Mouse (Mus musculus) midbrain, postnatal 0 days (tissue): ENCODE data around the gene Ptpn12. TPM values are rescaled to one million over a fixed set of nuclear protein-coding genes. Genes with fewer than 3 reads are reported as not detected.

Experiments
- ATAC-seq: fragments of 200-750 bp; cut with Nextera tagmentation; 2 replicates; pipeline ENCODE4 v1.8.0; 2017; ENCODE audit warnings: moderate number of reproducible peaks, mild to moderate bottlenecking, moderate TSS enrichment, moderate library complexity; ENCODE audit not compliant: low FRiP score
- DNase-seq: peaks from one replicate; pipeline ENCODE4 v3.0.0-alpha.2; 2015; ENCODE audit warnings: low spot score
- H3K27ac ChIP-seq: fragments of 300-500 bp; sonication (generic); 2 replicates; pipeline ENCODE4 v1.5.1; 2014; ENCODE audit warnings: low read depth, mild to moderate bottlenecking, low read length, mixed read lengths
- H3K27me3 ChIP-seq: fragments of 300-500 bp; sonication (generic); 2 replicates; pipeline ENCODE4 v1.6.1; 2014; ENCODE audit warnings: low read length, control low read depth, mixed read lengths; ENCODE audit not compliant: insufficient read depth
- H3K36me3 ChIP-seq: fragments of 300-500 bp; sonication (generic); 2 replicates; pipeline ENCODE4 v1.6.1; 2014; ENCODE audit warnings: low read length, control low read depth, mixed read lengths; ENCODE audit not compliant: insufficient read depth
- H3K4me1 ChIP-seq: fragments of 300-500 bp; sonication (generic); 2 replicates; pipeline ENCODE4 v1.6.1; 2014; ENCODE audit warnings: mild to moderate bottlenecking, control low read depth, antibody characterized with exemption, low read length, mixed read lengths; ENCODE audit not compliant: insufficient read depth
- H3K4me2 ChIP-seq: fragments of 300-500 bp; sonication (generic); 2 replicates; pipeline ENCODE4 v1.6.1; 2014; ENCODE audit warnings: low read depth, mild to moderate bottlenecking, low read length, mixed read lengths; ENCODE audit not compliant: poor library complexity, severe bottlenecking
- H3K4me3 ChIP-seq: fragments of 300-500 bp; sonication (generic); 2 replicates; pipeline ENCODE4 v1.5.1; 2014; ENCODE audit warnings: low read depth, mild to moderate bottlenecking, low read length, moderate library complexity
- H3K9ac ChIP-seq: fragments of 300-500 bp; sonication (generic); replicated peaks from 2 replicates; pipeline ENCODE4 v1.6.1; 2014; ENCODE audit warnings: mild to moderate bottlenecking, low read length, moderate library complexity, mixed read lengths; ENCODE audit not compliant: poor library complexity, severe bottlenecking
- H3K9me3 ChIP-seq: fragments of 300-500 bp; sonication (generic); 2 replicates; pipeline ENCODE4 v1.6.1; 2016; ENCODE audit warnings: low read length, control low read depth
- CTCF ChIP-seq: IDR thresholded peaks from 2 replicates; pipeline ENCODE4 v1.5.1; 2016; ENCODE audit warnings: antibody characterized with exemption, mild to moderate bottlenecking
- WGBS: fragments of 180-500 bp; shearing (Covaris S2); extraction: QIAGEN DNeasy Blood & Tissue Kit; methylation state at CpG from one replicate; pipeline ENCODE4 v1.1.7; 2014; 5-methylcytosine and 5-hydroxymethylcytosine counted together
- polyA plus RNA-seq: library from polyadenylated mRNA; unstranded; fragments of >200 nt; fragmentation: Nextera tagmentation; extraction: Ambion mirVana; gene quantifications from 2 replicates; pipeline ENCODE4 v1.2.1, GENCODE M21; 2015
- total RNA-seq: library from RNA; depleted of rRNA; stranded (reverse); fragments of >200 nt; gene quantifications from 2 replicates; pipeline ENCODE4 v1.2.3, GENCODE M21; 2014

The Ptpn12 gene
- total and polyA plus RNA-seq, 2 experiments from 2014 or later, result 10.8 to 28.2 TPM

DNA sequence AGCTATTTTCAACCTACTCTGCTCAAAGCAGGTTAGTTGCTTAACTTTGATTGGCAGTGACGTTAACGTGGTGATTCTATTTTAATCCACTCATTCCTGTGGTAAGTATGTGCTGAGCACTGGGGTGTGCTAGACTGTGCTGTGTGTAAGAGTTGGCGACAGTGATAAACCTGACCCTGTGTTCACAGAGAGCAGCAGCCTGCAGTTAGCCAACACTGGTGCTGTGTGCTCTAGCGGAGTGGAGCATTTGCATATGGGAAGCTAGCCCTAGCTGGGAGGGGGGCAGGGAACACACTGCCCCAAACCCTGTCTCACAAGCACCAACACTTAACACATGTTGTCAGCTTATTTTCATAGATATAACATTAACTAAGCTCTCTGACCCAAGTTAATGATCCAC lies 87.8 kb downstream of the Ptpn12 start:
- Histone ChIP-seq H3K9me3 (no peaks in the 10 kb centered on the region), H3K36me3 (no peaks in the 10 kb centered on the region), H3K4me2 (no peak overlapping the region), H3K27ac (no peak overlapping the region), H3K4me3 (no peak overlapping the region), H3K27me3 (no peaks in the 10 kb centered on the region), H3K9ac (no peak overlapping the region), H3K4me1 (no peaks in the 10 kb centered on the region)
- TF ChIP-seq CTCF, result no peak
- DNase-seq (peak; percentile 15), ATAC-seq (no peak)
- 45% methylated on average over 4 of the region's 4 CpGs for WGBS

DNA sequence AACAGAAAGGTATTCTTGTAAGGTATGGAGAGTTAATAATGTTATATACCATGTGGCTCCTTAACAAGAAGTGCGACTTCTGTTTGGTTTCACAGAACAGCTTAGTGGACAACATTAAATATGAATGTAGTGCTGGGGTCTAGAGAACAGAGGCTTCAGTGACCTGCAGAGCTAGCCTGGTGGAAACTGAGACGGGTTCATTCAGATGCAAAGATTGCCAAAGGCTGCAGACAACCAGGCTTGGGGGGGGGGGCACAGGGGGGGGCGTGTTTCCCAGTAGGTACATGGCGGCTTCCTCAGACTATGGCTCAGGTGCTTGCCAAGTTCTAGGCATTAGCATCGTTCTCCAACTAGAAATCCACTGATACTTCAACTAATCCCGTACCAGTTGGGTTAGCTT lies 91.3 kb downstream of the Ptpn12 start:
- no peak for TF ChIP-seq CTCF
- no peak overlapping the region for H3K9ac ChIP-seq
- DNase-seq (no peak), ATAC-seq (no peak)
- no peak overlapping the region for H3K4me3 ChIP-seq
- no peaks in the 10 kb centered on the region for H3K27me3 ChIP-seq
- 72% methylated on average over 6 of the region's 6 CpGs for WGBS
- H3K36me3 ChIP-seq, result no peaks in the 10 kb centered on the region
- H3K27ac ChIP-seq, result no peak overlapping the region
- H3K9me3 ChIP-seq, result no peaks in the 10 kb centered on the region
- H3K4me1 ChIP-seq, result no peaks in the 10 kb centered on the region
- H3K4me2 ChIP-seq, result no peak overlapping the region

DNA sequence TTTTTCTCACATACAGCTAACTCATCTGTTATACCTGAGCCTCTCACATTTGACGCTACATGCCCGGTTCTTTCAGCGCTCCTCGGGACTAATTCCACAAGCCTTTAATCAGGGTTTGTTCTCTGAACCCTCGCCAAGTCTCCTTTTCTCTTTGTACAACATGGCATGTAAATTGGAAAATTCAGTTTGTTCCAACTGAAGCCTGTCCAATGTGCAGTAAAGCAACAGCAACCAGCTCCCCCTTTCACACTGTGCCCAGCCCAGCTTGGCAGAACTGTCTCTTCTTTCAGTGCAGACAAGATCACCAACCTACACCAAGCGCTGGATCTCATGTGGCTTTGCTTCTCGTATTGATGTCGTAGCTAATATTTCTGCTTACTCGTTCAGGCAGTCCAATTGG lies 92.4 kb downstream of the Ptpn12 start:
- ATAC-seq (0 out of 2 replicates have a peak, but pooled peaks have one; percentile 52), DNase-seq (peak; percentile 69)
- H3K4me3 ChIP-seq, result no peak overlapping the region
- no peak for TF ChIP-seq CTCF
- H3K4me2 ChIP-seq, result no peak overlapping the region
- H3K9ac ChIP-seq, result no peak overlapping the region
- no peak overlapping the region for H3K27ac ChIP-seq
- no peaks in the 10 kb centered on the region for H3K36me3 ChIP-seq
- H3K9me3 ChIP-seq, result no peaks in the 10 kb centered on the region
- no peaks in the 10 kb centered on the region for H3K27me3 ChIP-seq
- no peaks in the 10 kb centered on the region for H3K4me1 ChIP-seq
- WGBS, result 66% methylated on average over 9 of the region's 9 CpGs

DNA sequence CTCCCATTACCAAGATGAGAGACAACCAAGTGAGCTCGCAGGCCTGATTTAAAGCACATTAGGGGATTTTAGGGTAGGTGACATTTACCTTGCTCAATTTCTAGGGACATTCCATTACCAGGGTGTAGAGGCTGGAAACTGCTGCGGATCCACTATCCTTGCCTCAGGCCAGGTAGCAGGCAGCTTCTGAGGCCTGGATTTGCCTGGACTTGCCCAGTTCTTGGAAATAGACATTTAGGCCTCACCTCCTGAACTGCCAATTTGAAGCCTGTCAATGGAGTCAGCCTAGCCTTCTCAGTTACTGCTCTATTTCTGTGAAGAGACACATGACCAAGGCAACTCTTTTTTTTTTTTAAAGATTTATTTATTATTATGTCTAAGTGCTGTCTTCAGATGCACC lies 94.8 kb downstream of the Ptpn12 start:
- TF ChIP-seq CTCF, result no peak
- DNase-seq (no peak), ATAC-seq (no peak)
- no peak overlapping the region for H3K4me3 ChIP-seq
- H3K4me2 ChIP-seq, result no peak overlapping the region
- no peaks in the 10 kb centered on the region for H3K36me3 ChIP-seq
- H3K27me3 ChIP-seq, result no peaks in the 10 kb centered on the region
- H3K9ac ChIP-seq, result no peak overlapping the region
- no peak overlapping the region for H3K27ac ChIP-seq
- no peaks in the 10 kb centered on the region for H3K9me3 ChIP-seq
- H3K4me1 ChIP-seq, result no peaks in the 10 kb centered on the region
- 99% methylated on average over 2 of the region's 2 CpGs for WGBS

DNA sequence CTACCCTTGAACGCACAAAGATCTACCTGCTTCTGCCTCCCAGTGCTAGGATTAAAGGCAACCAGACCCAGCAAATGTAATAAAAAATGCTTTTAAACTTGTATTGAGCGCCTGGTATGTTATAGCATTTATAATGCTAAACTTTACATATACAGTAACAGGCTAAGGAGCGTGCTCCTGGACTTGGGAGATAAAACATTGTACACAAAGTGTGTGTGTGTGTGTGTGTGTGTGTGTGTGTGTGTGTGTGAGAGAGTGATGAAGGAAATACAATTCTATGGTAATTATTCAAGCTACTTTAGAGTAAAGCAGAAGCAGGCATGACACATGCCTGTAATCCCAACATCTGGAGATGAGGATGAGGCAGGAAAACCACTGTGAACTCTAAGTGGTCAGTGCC lies 99.4 kb downstream of the Ptpn12 start, which contains the start of gene Rsbn1l:
TSS of gene Rsbn1l (minus strand) at position 101 of the 400 bp plus-strand sequence.
- Histone ChIP-seq H3K27ac (no peak within 1 kb of the TSS), H3K4me3 (no peak within 1 kb of the TSS), H3K9ac (no peak within 1 kb of the TSS), H3K4me2 (no peak within 1 kb of the TSS), H3K4me1 (no peaks in the 10 kb centered on the region), H3K36me3 (no peaks in the 10 kb centered on the region), H3K9me3 (no peaks in the 10 kb centered on the region), H3K27me3 (no peaks in the 10 kb centered on the region)
- no peak for TF ChIP-seq CTCF
- 100% methylated on average over 3 of the region's 3 CpGs for WGBS
- ATAC-seq (no peak), DNase-seq (no peak)

DNA sequence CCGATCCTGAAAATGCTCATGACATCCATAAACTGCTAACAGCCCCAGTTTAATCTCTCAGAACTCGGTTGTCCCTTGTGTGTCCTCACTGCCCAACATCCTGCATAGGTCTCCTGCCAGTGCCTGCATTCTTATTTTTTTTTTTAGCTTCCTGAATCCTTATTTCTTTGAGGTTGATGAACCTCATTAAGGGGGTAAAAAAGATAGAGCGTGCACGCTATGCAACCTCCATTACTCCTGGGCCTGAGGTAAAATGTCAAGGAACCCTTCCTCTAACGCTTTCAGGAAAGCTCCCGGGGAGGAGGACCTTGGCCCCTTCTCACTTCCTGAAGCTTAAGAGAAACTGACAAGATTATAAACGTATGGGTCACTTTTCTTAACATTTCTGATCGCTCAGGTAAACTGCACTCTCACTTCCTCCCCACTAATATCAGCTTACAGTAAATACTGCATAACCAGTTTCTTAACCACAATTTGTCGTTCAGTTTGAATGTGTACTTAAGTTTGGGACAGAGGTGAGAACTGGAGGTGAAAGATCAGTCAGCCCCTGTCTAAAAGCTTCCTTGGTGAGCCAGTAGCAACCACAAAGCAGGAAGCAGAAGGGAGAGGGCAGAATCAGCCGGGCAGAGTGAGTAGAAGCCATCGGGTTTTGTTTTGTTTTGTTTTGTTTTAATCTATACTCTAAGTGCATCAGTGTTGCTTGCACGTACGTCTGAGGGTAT lies 100.4 kb downstream of the Ptpn12 start:
- no peak overlapping the region for H3K9ac ChIP-seq
- 85% methylated on average over 13 of the region's 13 CpGs for WGBS
- DNase-seq (no peak), ATAC-seq (no peak)
- no peak overlapping the region for H3K4me3 ChIP-seq
- no peaks in the 10 kb centered on the region for H3K36me3 ChIP-seq
- H3K27me3 ChIP-seq, result no peaks in the 10 kb centered on the region
- no peak overlapping the region for H3K27ac ChIP-seq
- H3K4me2 ChIP-seq, result no peak overlapping the region
- TF ChIP-seq CTCF, result no peak
- no peaks in the 10 kb centered on the region for H3K9me3 ChIP-seq
- H3K4me1 ChIP-seq, result no peaks in the 10 kb centered on the region
